Mouse (Mus musculus) kidney, adult 8-10 months (tissue): Measurements from ENCODE around the gene Mid1.
A peak's percentile ranks its signal among the peaks of the same experiment; 100 is the strongest.
"Not testable (repeated sequence)": the region's sequence is repeated elsewhere in the genome, so short reads cannot be mapped to it uniquely, and the experiment has no call there.

Source experiments
- DNase-seq, 2 experiments: peaks; one replicate each; pipeline ENCODE4 v3.0.0; 2022

The Mid1 gene

GRCm38 (mm10) chrX:169988571-169989218 is 303.7 kb downstream of the Mid1 start:
- DNase-seq = peak in 1 of 2 experiments; percentile 36

- DNase-seq = not testable (repeated sequence)
Measured at GRCm38 (mm10) chrX:169989219-169989595, 304.2 kb downstream of the Mid1 start.

GRCm38 (mm10) chrX:169989691-169990631 is 305.0 kb downstream of the Mid1 start:
- DNase-seq = peak; percentile 54 to 82

GRCm38 (mm10) chrX:169991128-169991873 is 306.3 kb downstream of the Mid1 start:
- peak; percentile 98 to 100 for DNase-seq

- peak in 1 of 2 experiments; percentile 24 for DNase-seq
Measured at GRCm38 (mm10) chrX:169992086-169992930, 307.3 kb downstream of the Mid1 start.

- DNase-seq = not testable (repeated sequence)
Measured at GRCm38 (mm10) chrX:169992951-169993547, 308.1 kb downstream of the Mid1 start.

GRCm38 (mm10) chrX:169994011-169994865 is 309.2 kb downstream of the Mid1 start:
- not testable (repeated sequence) for DNase-seq

GRCm38 (mm10) chrX:169994866-169995711 is 310.1 kb downstream of the Mid1 start:
- not testable (repeated sequence) for DNase-seq

- peak in 1 of 2 experiments; percentile 28 for DNase-seq
Measured at GRCm38 (mm10) chrX:169995909-169996521, 311.0 kb downstream of the Mid1 start.

- peak in 1 of 2 experiments; percentile 71 for DNase-seq
Measured at GRCm38 (mm10) chrX:169996926-169997325, 311.9 kb downstream of the Mid1 start.

GRCm38 (mm10) chrX:169997456-169997853 is 312.5 kb downstream of the Mid1 start:
- not testable (repeated sequence) for DNase-seq

GRCm38 (mm10) chrX:169997854-169998456 is 313.0 kb downstream of the Mid1 start:
- DNase-seq = peak; percentile 99 to 100

- not testable (repeated sequence) for DNase-seq
Measured at GRCm38 (mm10) chrX:169998559-169999219, 313.7 kb downstream of the Mid1 start.

GRCm38 (mm10) chrX:169999226-169999883 is 314.4 kb downstream of the Mid1 start:
- DNase-seq = peak in 1 of 2 experiments; percentile 55

- DNase-seq = not testable (repeated sequence)
Measured at GRCm38 (mm10) chrX:169999912-170000641, 315.1 kb downstream of the Mid1 start.

GRCm38 (mm10) chrX:170000642-170001387 is 315.8 kb downstream of the Mid1 start:
- DNase-seq = not testable (repeated sequence)
